Mouse (Mus musculus) liver, embryonic 15.5 days (tissue): ENCODE data around the gene Ppp1r3f. TPM values are rescaled to one million over a fixed set of nuclear protein-coding genes. Genes with fewer than 3 reads are reported as not detected.

Source experiments
- ATAC-seq: fragments of 200-750 bp; cut with Nextera tagmentation; 2 replicates; pipeline ENCODE4 v1.8.0; 2017; ENCODE audit warnings: moderate number of reproducible peaks, mild to moderate bottlenecking, moderate library complexity; ENCODE audit not compliant: insufficient read depth
- H3K27ac ChIP-seq: fragments of 300-500 bp; sonication (generic); replicated peaks from 2 replicates; pipeline ENCODE4 v1.5.1; 2015; ENCODE audit warnings: mild to moderate bottlenecking, inconsistent platforms
- H3K27me3 ChIP-seq: fragments of 300-500 bp; sonication (generic); 2 replicates; pipeline ENCODE4 v1.6.1; 2015; ENCODE audit warnings: mild to moderate bottlenecking, inconsistent platforms
- H3K36me3 ChIP-seq: fragments of 300-500 bp; sonication (generic); replicated peaks from 2 replicates; pipeline ENCODE4 v1.6.1; 2015; ENCODE audit warnings: moderate library complexity, mild to moderate bottlenecking, inconsistent platforms
- H3K4me1 ChIP-seq: fragments of 300-500 bp; sonication (generic); replicated peaks from 2 replicates; pipeline ENCODE4 v1.6.1; 2015; ENCODE audit warnings: inconsistent platforms
- H3K4me2 ChIP-seq: fragments of 300-500 bp; sonication (generic); 2 replicates; pipeline ENCODE4 v1.6.1; 2015; ENCODE audit warnings: moderate library complexity, mild to moderate bottlenecking, inconsistent platforms
- H3K4me3 ChIP-seq: fragments of 300-500 bp; sonication (generic); replicated peaks from 2 replicates; pipeline ENCODE4 v1.5.1; 2015; ENCODE audit warnings: mild to moderate bottlenecking, inconsistent platforms
- H3K9ac ChIP-seq: fragments of 300-500 bp; sonication (generic); 2 replicates; pipeline ENCODE4 v1.6.1; 2015; ENCODE audit warnings: moderate library complexity, mild to moderate bottlenecking, inconsistent platforms
- H3K9me3 ChIP-seq: fragments of 300-500 bp; sonication (generic); replicated peaks from 2 replicates; pipeline ENCODE4 v1.6.1; 2016; ENCODE audit warnings: inconsistent platforms
- WGBS: fragments of 180-500 bp; shearing (Covaris S2); methylation state at CpG from one replicate; pipeline ENCODE4 v1.1.7; 2015; ENCODE audit warnings: mixed read lengths; ENCODE audit not compliant: insufficient replicate concordance; 5-methylcytosine and 5-hydroxymethylcytosine counted together
- polyA plus RNA-seq: library from polyadenylated mRNA; unstranded; fragments of >200 nt; fragmentation: Nextera tagmentation; extraction: Ambion mirVana; gene quantifications from 2 replicates; pipeline ENCODE4 v1.2.1, GENCODE M21; 2015

Ppp1r3f gene
- polyA plus RNA-seq, result 0.06 and 0.21 TPM in 2 replicates

DNA sequence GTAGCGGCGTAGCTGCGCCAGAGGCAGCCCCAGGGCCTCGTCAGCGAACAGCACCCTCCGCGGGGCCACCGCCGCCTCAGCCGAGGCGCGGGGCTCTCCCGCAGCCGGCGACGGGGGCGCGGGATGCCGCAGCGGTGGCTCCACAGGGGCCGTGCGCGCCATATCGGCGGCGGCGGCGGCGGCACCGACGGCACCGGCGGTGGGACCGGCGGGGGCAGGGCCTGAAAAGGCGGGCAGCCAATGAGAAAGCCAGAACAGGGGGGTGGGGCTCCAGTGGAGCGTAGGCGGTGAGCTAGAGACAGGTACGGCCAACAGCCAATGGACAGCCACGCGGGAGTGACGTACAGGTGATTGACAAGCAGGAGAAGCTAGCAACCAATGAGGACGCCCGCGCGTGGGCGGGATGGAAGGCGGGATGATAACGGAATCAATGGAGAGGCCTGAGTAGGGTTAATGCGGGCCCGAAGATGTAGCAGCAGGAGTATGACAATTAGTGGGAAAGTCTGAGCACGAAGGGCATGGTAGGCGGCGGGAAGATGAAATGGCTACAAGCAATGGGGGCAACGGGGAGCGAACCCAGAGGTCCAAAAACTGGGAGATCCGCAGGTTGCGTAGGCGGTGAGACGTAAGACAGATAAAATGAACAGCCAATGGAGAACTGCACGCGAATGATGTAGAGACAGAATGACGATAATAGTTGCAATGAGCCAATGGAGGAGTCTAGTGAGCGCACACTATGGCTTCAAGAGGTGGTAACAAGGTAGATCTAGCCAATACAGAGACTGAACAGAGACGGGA is at the start of gene Ppp1r3f:
Gene Ppp1r3f (minus strand): TSS at position 197 of the 798 bp plus-strand sequence.
- Histone ChIP-seq H3K9me3 (no peaks in the 10 kb centered on the region), H3K27me3 (no peaks in the 10 kb centered on the region), H3K9ac (peak within 1 kb of the TSS; percentile 80), H3K4me3 (peak within 1 kb of the TSS; percentile 74), H3K36me3 (no peaks in the 10 kb centered on the region), H3K4me2 (peak within 1 kb of the TSS; percentile 83), H3K4me1 (peaks cover 38% of the 10 kb centered on the region), H3K27ac (peak within 1 kb of the TSS; percentile 81)
- WGBS, result 25% methylated on average over 64 of the region's 65 CpGs
- peak; percentile 97 for ATAC-seq

DNA sequence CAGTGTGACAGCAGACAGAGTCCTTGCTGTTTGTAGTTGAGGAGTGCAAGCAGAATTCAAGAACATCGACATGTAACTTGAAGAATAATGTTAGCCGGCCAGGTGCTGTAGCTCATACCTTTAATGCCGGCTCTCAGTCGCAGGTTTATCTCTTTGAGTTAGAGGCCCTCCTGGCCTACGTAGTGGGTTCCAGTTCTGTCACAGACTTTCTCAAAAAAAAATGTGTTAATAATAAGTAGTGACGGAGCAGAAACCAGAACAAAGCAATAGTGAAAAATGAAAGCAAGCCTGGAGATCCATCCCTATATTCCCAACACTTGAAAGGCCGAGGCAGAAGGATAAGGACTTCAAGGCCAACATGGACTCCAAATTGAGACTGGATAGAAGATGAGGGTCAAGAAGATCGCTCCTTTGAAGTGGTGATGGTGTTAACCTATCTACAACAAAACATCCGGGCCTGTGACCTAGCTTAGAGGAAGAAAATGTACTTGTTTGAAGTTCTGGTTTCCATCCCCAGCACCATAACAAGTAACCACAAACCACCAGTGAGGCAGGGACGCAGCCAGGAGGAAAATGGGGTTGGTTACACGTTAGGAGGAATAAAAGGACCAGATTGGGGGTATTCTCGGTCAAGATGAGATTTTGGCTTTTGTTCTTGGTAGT is 43.9 kb upstream of the Ppp1r3f start:
- no peak for ATAC-seq

GRCm38 (mm10) chrX:7610536-7611258 is 36.6 kb upstream of the Ppp1r3f start:
- Histone ChIP-seq H3K4me1 (peaks cover 2% of the 10 kb centered on the region; the same call in 1 of the 2 replicates), H3K9ac (no peak overlapping the region), H3K27ac (no peak overlapping the region), H3K4me2 (peak overlapping the region; percentile 38), H3K36me3 (no peaks in the 10 kb centered on the region), H3K9me3 (no peaks in the 10 kb centered on the region), H3K4me3 (no peak overlapping the region), H3K27me3 (peaks cover 36% of the 10 kb centered on the region)
- WGBS, result 13% methylated on average over 26 of the region's 26 CpGs
- ATAC-seq, result no peak

More for the DNA sequence above, 43.9 kb upstream of the Ppp1r3f start:
- no peaks in the 10 kb centered on the region for H3K4me1 ChIP-seq
- H3K27me3 ChIP-seq, result no peaks in the 10 kb centered on the region
- no peak overlapping the region for H3K27ac ChIP-seq
- no peaks in the 10 kb centered on the region for H3K9me3 ChIP-seq
- no peak overlapping the region for H3K4me2 ChIP-seq
- H3K36me3 ChIP-seq, result no peaks in the 10 kb centered on the region
- WGBS, result 56% methylated on average over 12 of the region's 12 CpGs
- no peak overlapping the region for H3K9ac ChIP-seq
- no peak overlapping the region for H3K4me3 ChIP-seq

- Histone ChIP-seq H3K27ac (no peak overlapping the region), H3K4me2 (peak overlapping the region; percentile 38; the same call in 1 of the 2 replicates)
Measured at GRCm38 (mm10) chrX:7610035-7610434, 36.0 kb upstream of the Ppp1r3f start.

GRCm38 (mm10) chrX:7606783-7607182 is 32.7 kb upstream of the Ppp1r3f start, which contains the start of gene Cacna1f:
Cacna1f (plus strand) TSS chrX:7607083.
- Histone ChIP-seq H3K4me3 (no peak within 1 kb of the TSS), H3K4me1 (peaks cover 14% of the 10 kb centered on the region; the same call in 1 of the 2 replicates), H3K9me3 (no peaks in the 10 kb centered on the region), H3K27ac (no peak within 1 kb of the TSS), H3K9ac (no peak within 1 kb of the TSS), H3K4me2 (0 out of 2 replicates have a peak within 1 kb of the TSS, but pooled peaks have one; percentile 73), H3K27me3 (peaks cover 36% of the 10 kb centered on the region), H3K36me3 (no peaks in the 10 kb centered on the region)
- WGBS, result 62% methylated on average over 6 of the region's 6 CpGs
- no peak for ATAC-seq

More at GRCm38 (mm10) chrX:7610035-7610434, 36.0 kb upstream of the Ppp1r3f start:
- peaks cover 36% of the 10 kb centered on the region for H3K27me3 ChIP-seq
- no peaks in the 10 kb centered on the region for H3K9me3 ChIP-seq
- no peak overlapping the region for H3K4me3 ChIP-seq
- no peaks in the 10 kb centered on the region for H3K36me3 ChIP-seq
- H3K9ac ChIP-seq, result no peak overlapping the region
- ATAC-seq, result no peak
- peaks cover 5% of the 10 kb centered on the region; the same call in 1 of the 2 replicates for H3K4me1 ChIP-seq
- WGBS, result 18% methylated on average over 21 of the region's 21 CpGs

DNA sequence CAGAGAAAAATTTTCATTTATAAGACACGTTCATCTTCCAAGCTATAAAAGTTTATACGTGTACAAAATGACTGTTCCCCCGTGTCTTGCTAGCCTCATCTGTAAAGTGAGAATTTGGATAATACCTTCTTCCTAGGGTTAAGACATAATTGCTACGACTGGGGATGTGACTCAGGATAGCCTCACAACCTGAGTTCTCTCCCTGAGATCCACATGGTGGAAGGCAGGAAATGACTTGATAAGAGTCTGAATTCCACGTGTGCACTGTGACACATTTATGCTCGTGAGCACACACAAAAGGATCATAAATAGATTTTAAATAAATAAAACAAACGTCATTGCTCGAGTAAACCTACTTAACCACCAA is 31.5 kb upstream of the Ppp1r3f start:
- Histone ChIP-seq H3K27ac (no peak overlapping the region), H3K27me3 (peaks cover 24% of the 10 kb centered on the region), H3K36me3 (no peaks in the 10 kb centered on the region), H3K4me1 (peaks cover 14% of the 10 kb centered on the region; the same call in 1 of the 2 replicates), H3K9me3 (no peaks in the 10 kb centered on the region), H3K4me2 (peak overlapping the region; percentile 73), H3K9ac (no peak overlapping the region), H3K4me3 (peak overlapping the region; percentile 63; the same call in 1 of the 2 replicates)
- WGBS, result 32% methylated on average over 8 of the region's 8 CpGs
- ATAC-seq, result 0 out of 2 replicates have a peak, but pooled peaks have one; percentile 30

GRCm38 (mm10) chrX:7604879-7605574 is 30.9 kb upstream of the Ppp1r3f start, which contains the start of gene Ccdc22:
Ccdc22 (minus strand) TSS chrX:7605517.
- no peaks in the 10 kb centered on the region for H3K9me3 ChIP-seq
- peak within 1 kb of the TSS; percentile 63 for H3K4me3 ChIP-seq
- peaks cover 14% of the 10 kb centered on the region; the same call in 1 of the 2 replicates for H3K4me1 ChIP-seq
- peak; percentile 90 for ATAC-seq
- WGBS, result 18% methylated on average over 28 of the region's 28 CpGs
- peak within 1 kb of the TSS; percentile 56 for H3K9ac ChIP-seq
- peak within 1 kb of the TSS; percentile 73 for H3K4me2 ChIP-seq
- 0 out of 2 replicates have a peak within 1 kb of the TSS, but pooled peaks have one; percentile 45 for H3K27ac ChIP-seq
- H3K36me3 ChIP-seq, result no peaks in the 10 kb centered on the region
- peaks cover 19% of the 10 kb centered on the region; the same call in 1 of the 2 replicates for H3K27me3 ChIP-seq

DNA sequence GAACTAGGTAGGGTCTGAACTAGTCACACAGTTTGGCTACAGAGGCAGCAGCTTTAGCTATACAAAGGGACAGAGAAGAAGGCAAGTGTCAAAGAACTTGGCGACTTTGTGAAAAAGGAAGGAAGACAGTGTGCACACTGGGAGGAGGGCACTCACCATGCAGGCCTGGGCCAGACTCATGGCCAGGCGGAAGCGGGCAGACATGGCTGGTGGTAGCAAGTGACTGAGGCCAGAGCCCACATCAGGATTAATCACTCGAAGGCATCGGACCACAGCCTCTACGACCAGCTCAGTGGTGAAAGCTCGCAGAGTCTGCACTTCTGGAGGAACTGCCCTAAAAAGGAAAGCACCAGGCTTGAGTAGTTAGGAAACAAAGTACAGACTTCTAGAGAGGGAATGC is 29.9 kb upstream of the Ppp1r3f start:
- H3K9ac ChIP-seq, result 0 out of 2 replicates have a peak overlapping the region, but pooled peaks have one; percentile 56
- WGBS, result 56% methylated on average over 7 of the region's 7 CpGs
- peaks cover 14% of the 10 kb centered on the region; the same call in 1 of the 2 replicates for H3K4me1 ChIP-seq
- H3K4me2 ChIP-seq, result peak overlapping the region; percentile 73
- peak overlapping the region; percentile 63 for H3K4me3 ChIP-seq
- ATAC-seq, result no peak
- peaks cover 14% of the 10 kb centered on the region; the same call in 1 of the 2 replicates for H3K27me3 ChIP-seq
- H3K27ac ChIP-seq, result 0 out of 2 replicates have a peak overlapping the region, but pooled peaks have one; percentile 19
- 0 out of 2 replicates have a peak, but pooled peaks cover 4% of the 10 kb centered on the region for H3K36me3 ChIP-seq
- H3K9me3 ChIP-seq, result no peaks in the 10 kb centered on the region

GRCm38 (mm10) chrX:7595371-7595770 is 21.3 kb upstream of the Ppp1r3f start:
- no peak for ATAC-seq
- Histone ChIP-seq H3K27me3 (no peaks in the 10 kb centered on the region), H3K9me3 (no peaks in the 10 kb centered on the region), H3K4me1 (no peaks in the 10 kb centered on the region), H3K4me3 (no peak overlapping the region), H3K9ac (no peak overlapping the region), H3K4me2 (no peak overlapping the region), H3K27ac (no peak overlapping the region), H3K36me3 (peaks cover 21% of the 10 kb centered on the region)
- WGBS, result 79% methylated on average over 9 of the region's 9 CpGs

GRCm38 (mm10) chrX:7586356-7586755 is 12.3 kb upstream of the Ppp1r3f start:
- ATAC-seq, result no peak
- H3K36me3 ChIP-seq, result no peaks in the 10 kb centered on the region

More at GRCm38 (mm10) chrX:7586356-7586755, 12.3 kb upstream of the Ppp1r3f start:
- H3K9ac ChIP-seq, result no peak overlapping the region
- H3K4me1 ChIP-seq, result no peaks in the 10 kb centered on the region
- H3K27me3 ChIP-seq, result no peaks in the 10 kb centered on the region
- no peak overlapping the region for H3K4me3 ChIP-seq
- no peak overlapping the region for H3K4me2 ChIP-seq
- no peaks in the 10 kb centered on the region for H3K9me3 ChIP-seq
- H3K27ac ChIP-seq, result no peak overlapping the region
- 62% methylated on average over 5 of the region's 5 CpGs for WGBS
